Mouse (Mus musculus) olfactory bulb, adult 2 months (tissue): ENCODE results near the gene Sema7a. TPM values are rescaled to one million over a fixed set of nuclear protein-coding genes. Genes with fewer than 3 reads are reported as not detected.
A peak's percentile ranks its signal among the peaks of the same experiment; 100 is the strongest.

Experiments used
- H3K27ac ChIP-seq: fragments of 200-500 bp; 2 replicates; pipeline ENCODE4 v1.5.1; 2012; ENCODE audit warnings: low read depth, low read length; ENCODE audit not compliant: insufficient read depth
- H3K4me1 ChIP-seq: fragments of 200-500 bp; 2 replicates; pipeline ENCODE4 v1.6.1; 2012; ENCODE audit warnings: low read length; ENCODE audit not compliant: control insufficient read depth, insufficient read depth
- H3K4me3 ChIP-seq: fragments of 200-500 bp; 2 replicates; pipeline ENCODE4 v1.5.1; 2012; ENCODE audit warnings: mild to moderate bottlenecking, low read depth, low read length, moderate library complexity; ENCODE audit not compliant: insufficient read depth
- CTCF ChIP-seq: fragments of 200-500 bp; IDR thresholded peaks from 2 replicates; pipeline ENCODE4 v1.5.1; 2012; ENCODE audit warnings: low read depth, mild to moderate bottlenecking, low read length, moderate library complexity; ENCODE audit not compliant: insufficient read depth
- POLR2A ChIP-seq: fragments of 200-500 bp; IDR thresholded peaks from 2 replicates; pipeline ENCODE4 v1.6.1; 2012; ENCODE audit warnings: mild to moderate bottlenecking, low read depth, low read length, moderate library complexity; ENCODE audit not compliant: insufficient read depth
- WGBS: fragments of 180-500 bp; shearing (Covaris S2); methylation state at CpG from one replicate; pipeline ENCODE4 v1.1.7; 2018; 5-methylcytosine and 5-hydroxymethylcytosine counted together
- polyA plus RNA-seq: library from polyadenylated mRNA; stranded (reverse); fragments of >200 nt; gene quantifications from 2 replicates; pipeline ENCODE4 v1.2.4, GENCODE M21; 2012; ENCODE audit warnings: low replicate concordance; ENCODE audit not compliant: missing spikeins, insufficient read depth, insufficient read length

Sema7a gene
- polyA plus RNA-seq, 1 experiment = not detected

DNA sequence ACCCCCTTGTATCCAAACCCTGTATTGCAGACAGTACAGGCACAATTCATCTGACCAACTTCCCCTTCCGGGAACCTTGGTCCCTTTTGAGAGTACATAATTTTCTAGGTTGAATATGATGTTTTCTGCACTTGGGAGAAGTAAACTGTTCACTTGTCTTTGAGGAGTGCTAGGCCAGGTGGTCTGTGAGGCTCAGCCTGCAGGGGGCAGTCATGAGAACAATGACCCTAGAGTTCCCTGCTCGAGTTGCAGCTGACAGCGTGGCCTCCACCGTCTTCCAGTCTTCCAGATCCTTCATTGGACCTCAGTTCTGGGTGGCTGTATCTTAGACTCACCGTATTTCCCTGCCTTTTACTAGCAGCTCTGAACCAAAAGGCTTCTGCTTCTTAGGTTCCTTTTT is 4.7 kb downstream of the Sema7a start:
- Histone ChIP-seq H3K4me1 (peaks cover 45% of the 10 kb centered on the region), H3K4me3 (no peak overlapping the region), H3K27ac (no peak overlapping the region)
- WGBS = 41% methylated on average over 5 of the region's 5 CpGs
- TF ChIP-seq CTCF (no peak), POLR2A (no peak)

DNA sequence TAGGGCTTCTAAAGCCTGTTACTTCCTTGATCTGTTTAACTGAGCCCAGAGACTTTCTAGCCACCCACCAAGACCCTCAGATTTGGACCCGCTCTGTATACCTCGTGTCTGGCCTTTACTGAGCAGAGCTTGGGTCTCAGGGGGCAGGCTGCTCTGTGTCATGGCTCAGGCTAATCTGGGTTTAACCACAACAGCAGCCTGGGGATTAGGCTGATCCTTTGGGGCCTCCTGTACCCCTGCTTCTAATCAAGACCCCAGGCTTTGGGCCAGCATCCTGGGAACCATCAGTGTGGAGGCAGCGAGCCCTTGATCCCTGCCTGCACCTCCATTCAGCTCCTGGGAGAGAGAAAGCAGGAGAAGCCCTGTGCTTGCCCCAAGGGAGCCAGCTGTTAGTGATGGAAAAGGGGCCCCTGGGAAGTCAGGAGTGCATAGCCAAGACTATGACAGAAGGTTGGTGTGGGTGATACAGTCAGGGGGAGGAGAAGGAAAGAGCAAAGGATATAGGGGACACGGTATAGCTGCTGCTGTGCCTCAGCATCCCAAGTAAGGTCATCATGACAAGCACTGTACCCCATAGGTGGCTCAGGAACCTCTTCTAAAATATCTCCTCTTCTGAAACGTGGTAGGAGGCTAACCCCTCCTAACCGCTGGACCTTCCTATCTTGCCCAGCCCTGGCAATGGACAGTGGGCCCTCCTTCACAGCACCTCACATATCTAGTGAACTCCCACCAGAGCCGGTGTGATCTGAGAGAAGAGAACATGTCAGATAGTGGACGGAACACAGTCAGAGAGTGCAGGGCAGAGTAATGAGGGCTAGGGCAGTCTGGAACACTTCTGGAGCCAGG is 6.1 kb downstream of the Sema7a start:
- no peak overlapping the region for H3K4me3 ChIP-seq
- peaks cover 54% of the 10 kb centered on the region for H3K4me1 ChIP-seq
- no peak for TF ChIP-seq CTCF
- no peak for TF ChIP-seq POLR2A
- peak overlapping the region; percentile 8; the same call in 1 of the 2 replicates for H3K27ac ChIP-seq
- 85% methylated on average over 8 of the region's 8 CpGs for WGBS

DNA sequence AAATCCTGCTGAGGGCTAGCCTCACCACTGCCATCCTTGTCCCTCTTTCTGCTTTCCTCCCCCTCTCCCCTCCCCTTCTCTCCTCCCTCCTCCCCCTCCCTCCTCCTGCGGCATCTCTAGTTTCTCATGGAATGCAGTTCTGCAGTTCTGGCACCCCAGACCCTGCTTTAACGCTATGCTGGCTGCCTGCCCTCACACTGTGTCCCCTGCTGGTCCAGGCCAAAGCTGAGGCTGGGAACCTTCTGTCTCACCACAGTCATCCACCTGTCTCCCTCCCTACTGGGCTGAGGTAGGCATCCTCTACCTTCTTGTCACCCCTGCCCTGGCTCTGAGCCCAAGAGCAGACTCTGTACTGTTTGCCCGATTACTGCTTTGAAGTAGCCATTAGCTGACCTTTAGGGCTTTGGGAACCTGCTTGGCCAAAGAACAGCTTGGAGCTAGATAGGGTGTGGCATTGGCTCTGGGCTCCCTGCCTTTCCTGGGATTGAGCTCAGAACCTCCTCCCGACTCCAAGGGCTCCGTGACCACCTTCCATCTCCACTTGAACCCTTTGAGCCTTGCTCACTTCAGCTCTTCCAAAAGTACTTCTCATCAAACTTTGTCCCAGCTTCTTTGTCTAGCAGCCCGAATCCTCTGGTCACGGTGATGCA is 7.6 kb downstream of the Sema7a start:
- WGBS = 72% methylated on average over 7 of the region's 7 CpGs
- Histone ChIP-seq H3K4me1 (peaks cover 56% of the 10 kb centered on the region), H3K4me3 (no peak overlapping the region)

DNA sequence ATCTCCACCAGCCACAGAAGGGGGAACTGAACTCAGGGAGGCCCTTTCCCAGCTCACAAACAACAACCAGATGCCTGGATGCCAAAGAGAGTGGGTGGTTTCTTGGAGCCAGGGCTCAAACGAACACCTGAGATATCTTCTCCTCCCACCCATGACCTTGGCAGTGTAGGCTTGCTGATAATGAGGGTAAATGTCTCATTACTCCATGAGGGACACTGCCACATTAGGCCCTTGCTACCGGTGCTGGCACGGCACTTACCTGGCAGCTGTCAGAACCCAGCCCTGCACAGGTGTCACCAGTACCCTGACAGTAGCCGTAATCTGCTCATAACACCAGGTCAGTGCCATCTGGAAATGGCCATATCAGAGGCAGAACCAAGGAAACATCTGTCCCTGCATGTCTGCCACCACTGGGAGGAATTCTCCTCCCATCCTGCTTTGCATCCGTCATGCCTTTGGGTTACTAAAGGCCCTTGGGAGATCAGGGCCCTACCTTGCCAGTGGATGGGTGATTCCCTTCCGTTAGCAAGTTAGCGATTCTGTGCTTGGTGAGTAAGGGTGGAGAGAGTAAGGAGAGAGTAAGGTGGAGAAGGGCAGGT is 8.5 kb downstream of the Sema7a start:
- H3K27ac ChIP-seq = peak overlapping the region; percentile 24; the same call in 1 of the 2 replicates
- TF ChIP-seq CTCF (no peak), POLR2A (no peak)
- H3K4me3 ChIP-seq = no peak overlapping the region
- 86% methylated on average over 7 of the region's 7 CpGs for WGBS
- H3K4me1 ChIP-seq = peaks cover 53% of the 10 kb centered on the region

More for the DNA sequence above, 7.6 kb downstream of the Sema7a start:
- TF ChIP-seq CTCF (no peak), POLR2A (no peak)
- no peak overlapping the region for H3K27ac ChIP-seq

DNA sequence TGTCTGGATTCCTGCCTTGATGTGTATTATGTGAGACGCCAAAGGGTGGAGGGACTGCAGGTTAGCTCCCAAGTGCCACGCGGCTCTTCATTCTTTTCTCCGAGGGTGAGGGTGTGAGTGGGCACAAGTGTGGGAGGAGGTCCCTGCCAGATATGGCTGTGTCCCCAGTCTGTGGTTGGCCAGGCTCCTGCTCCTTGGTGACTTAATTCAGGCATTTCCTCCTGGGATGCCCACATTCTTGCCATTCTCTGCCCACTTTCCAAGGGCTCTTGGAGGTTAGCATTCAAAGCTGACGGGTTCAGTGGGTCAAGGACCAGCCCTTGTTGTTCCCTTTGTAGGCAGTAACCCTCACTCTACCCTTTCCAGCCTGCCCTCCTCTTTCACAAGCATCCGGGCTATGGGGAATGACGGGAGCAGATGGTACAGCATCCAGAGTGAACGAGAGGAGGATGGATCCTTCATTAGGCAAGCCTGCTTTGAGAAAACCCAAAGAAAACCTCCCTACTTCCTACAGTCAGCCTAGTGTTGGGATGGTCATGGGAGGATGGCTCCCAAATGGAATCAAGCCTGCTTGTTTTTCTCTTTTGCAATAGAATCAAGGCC is 9.3 kb downstream of the Sema7a start:
- TF ChIP-seq POLR2A (no peak), CTCF (no peak)
- Histone ChIP-seq H3K4me3 (no peak overlapping the region), H3K4me1 (peaks cover 57% of the 10 kb centered on the region), H3K27ac (peak overlapping the region; percentile 24)
- 76% methylated on average over 8 of the region's 8 CpGs for WGBS

DNA sequence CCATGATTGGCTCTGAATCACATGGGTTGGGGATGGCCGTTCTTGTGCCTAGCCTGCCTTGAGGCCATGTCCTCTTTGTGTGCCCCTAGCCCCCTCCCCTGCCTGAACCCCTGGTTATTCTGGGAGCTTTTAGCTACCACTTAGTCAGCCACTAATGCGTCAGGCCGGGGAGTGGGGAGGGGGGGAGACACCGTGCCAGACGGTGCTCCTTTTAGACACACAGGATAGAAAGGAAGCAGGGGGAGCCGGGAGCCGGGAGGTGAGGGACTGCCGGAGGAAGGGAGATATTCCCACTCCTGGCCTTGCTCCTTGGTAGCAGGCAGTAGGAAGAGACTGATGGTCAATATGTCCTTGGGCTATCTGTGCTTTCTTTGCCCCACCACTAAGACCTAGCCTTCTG is 10.0 kb downstream of the Sema7a start:
- TF ChIP-seq CTCF = no peak
- TF ChIP-seq POLR2A = no peak
- Histone ChIP-seq H3K27ac (peak overlapping the region; percentile 60), H3K4me1 (peaks cover 63% of the 10 kb centered on the region), H3K4me3 (no peak overlapping the region)
- WGBS = 38% methylated on average over 8 of the region's 8 CpGs

DNA sequence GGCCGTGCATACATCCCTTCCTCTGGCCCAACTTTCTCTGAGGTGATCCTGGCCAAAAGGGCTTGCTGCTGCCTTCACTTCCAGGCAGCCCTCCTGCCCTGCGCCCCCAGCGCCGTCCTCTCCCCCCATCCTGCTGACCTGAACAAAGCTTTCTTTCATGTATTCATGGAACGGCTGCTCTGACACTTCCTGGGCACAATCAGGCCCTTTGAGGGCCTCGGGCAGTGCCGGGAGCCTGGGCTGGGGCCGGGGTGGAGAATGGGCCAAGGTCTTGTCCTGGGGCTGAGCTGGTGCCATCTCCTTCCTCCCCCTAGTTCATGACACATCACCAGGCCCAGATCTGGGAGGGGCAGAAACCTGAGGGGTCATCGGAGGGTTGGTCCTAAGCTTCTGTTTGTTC is 10.6 kb downstream of the Sema7a start:
- peaks cover 65% of the 10 kb centered on the region for H3K4me1 ChIP-seq
- WGBS = 59% methylated on average over 9 of the region's 9 CpGs
- TF ChIP-seq POLR2A (no peak), CTCF (no peak)
- peak overlapping the region; percentile 60 for H3K27ac ChIP-seq
- no peak overlapping the region for H3K4me3 ChIP-seq

DNA sequence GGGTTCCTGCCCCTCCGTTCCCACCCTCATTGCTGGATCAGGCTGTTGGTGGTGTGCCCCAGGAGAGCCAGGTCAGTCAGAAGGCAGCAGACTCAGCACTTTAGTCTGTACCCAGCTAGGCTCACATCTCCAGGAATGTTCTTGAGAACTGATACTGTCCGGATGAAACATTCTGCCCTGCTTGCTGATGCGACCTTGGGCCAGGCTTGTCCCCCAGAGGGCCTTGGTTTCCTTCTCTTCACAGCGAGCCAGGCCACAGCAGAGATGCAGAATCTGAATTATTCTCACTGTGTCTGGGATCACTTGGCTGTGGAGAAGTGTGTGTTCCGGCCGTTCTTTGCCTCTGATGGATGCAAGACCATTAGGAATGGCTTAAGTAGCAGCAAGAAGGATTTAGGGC is 12.1 kb downstream of the Sema7a start:
- Histone ChIP-seq H3K27ac (peak overlapping the region; percentile 43), H3K4me3 (no peak overlapping the region), H3K4me1 (peaks cover 63% of the 10 kb centered on the region)
- TF ChIP-seq CTCF (no peak), POLR2A (no peak)
- 80% methylated on average over 6 of the region's 6 CpGs for WGBS
